Mouse (Mus musculus) MEL (cell line): Measurements from ENCODE around the gene Ppm1g.

ENCODE experiments used
- CHD2 ChIP-seq: IDR thresholded peaks from 2 replicates; pipeline ENCODE4 v1.6.1; 2011; ENCODE audit warnings: low read length, improper control_type of control experiment
- CTCF ChIP-seq, 3 experiments: IDR thresholded peaks in 2 of 3; conservative IDR thresholded peaks in 1 of 3; 2 replicates each; pipeline ENCODE4 v1.5.1; 2011 to 2012; ENCODE audit warnings: low read length in 3 of 3, low read depth in 2 of 3, mild to moderate bottlenecking in 2 of 3, improper control_type of control experiment in 1 of 3, inconsistent platforms in 1 of 3, mixed read lengths in 1 of 3, moderate library complexity in 1 of 3; ENCODE audit not compliant: control insufficient read depth in 1 of 3, insufficient read depth in 1 of 3, poor library complexity in 1 of 3, severe bottlenecking in 1 of 3
- E2F4 ChIP-seq: IDR thresholded peaks from 2 replicates; pipeline ENCODE4 v1.6.1; 2011; ENCODE audit warnings: low read depth, low read length, improper control_type of control experiment, borderline replicate concordance
- EP300 ChIP-seq, 2 experiments: IDR thresholded peaks; 2 replicates each; pipeline ENCODE4 v1.6.1; 2011; ENCODE audit warnings: improper control_type of control experiment in 2 of 2, low read length in 2 of 2, low read depth in 1 of 2, mild to moderate bottlenecking in 1 of 2
- KAT2A ChIP-seq: conservative IDR thresholded peaks from 2 replicates; pipeline ENCODE4 v1.6.1; 2012; ENCODE audit warnings: low read depth, low read length, improper control_type of control experiment, inconsistent platforms
- MAZ ChIP-seq: IDR thresholded peaks from 2 replicates; pipeline ENCODE4 v1.6.1; 2012; ENCODE audit warnings: low read depth, mild to moderate bottlenecking, inconsistent platforms, low read length, improper control_type of control experiment
- NELFE ChIP-seq: IDR thresholded peaks from 2 replicates; pipeline ENCODE4 v1.6.1; 2011; ENCODE audit warnings: low read depth, low read length, improper control_type of control experiment
- POLR2A ChIP-seq, 2 experiments: IDR thresholded peaks; 2 replicates each; pipeline ENCODE4 v1.6.1; 2011 to 2012; ENCODE audit warnings: low read length in 2 of 2, mild to moderate bottlenecking in 2 of 2, control low read depth in 1 of 2, improper control_type of control experiment in 1 of 2, low read depth in 1 of 2, moderate library complexity in 1 of 2; ENCODE audit not compliant: control insufficient read depth in 1 of 2, insufficient read depth in 1 of 2, poor library complexity in 1 of 2
- USF2 ChIP-seq, 2 experiments: IDR thresholded peaks; 2 replicates each; pipeline ENCODE4 v1.6.1; 2011 to 2012; ENCODE audit warnings: improper control_type of control experiment in 2 of 2, low read length in 2 of 2, borderline replicate concordance in 1 of 2, inconsistent platforms in 1 of 2, low read depth in 1 of 2, mild to moderate bottlenecking in 1 of 2; ENCODE audit not compliant: insufficient read depth in 1 of 2
- ZC3H11A ChIP-seq: IDR thresholded peaks from 2 replicates; pipeline ENCODE4 v1.6.1; 2012; ENCODE audit warnings: low read depth, mild to moderate bottlenecking, inconsistent platforms, low read length, improper control_type of control experiment

DNA sequence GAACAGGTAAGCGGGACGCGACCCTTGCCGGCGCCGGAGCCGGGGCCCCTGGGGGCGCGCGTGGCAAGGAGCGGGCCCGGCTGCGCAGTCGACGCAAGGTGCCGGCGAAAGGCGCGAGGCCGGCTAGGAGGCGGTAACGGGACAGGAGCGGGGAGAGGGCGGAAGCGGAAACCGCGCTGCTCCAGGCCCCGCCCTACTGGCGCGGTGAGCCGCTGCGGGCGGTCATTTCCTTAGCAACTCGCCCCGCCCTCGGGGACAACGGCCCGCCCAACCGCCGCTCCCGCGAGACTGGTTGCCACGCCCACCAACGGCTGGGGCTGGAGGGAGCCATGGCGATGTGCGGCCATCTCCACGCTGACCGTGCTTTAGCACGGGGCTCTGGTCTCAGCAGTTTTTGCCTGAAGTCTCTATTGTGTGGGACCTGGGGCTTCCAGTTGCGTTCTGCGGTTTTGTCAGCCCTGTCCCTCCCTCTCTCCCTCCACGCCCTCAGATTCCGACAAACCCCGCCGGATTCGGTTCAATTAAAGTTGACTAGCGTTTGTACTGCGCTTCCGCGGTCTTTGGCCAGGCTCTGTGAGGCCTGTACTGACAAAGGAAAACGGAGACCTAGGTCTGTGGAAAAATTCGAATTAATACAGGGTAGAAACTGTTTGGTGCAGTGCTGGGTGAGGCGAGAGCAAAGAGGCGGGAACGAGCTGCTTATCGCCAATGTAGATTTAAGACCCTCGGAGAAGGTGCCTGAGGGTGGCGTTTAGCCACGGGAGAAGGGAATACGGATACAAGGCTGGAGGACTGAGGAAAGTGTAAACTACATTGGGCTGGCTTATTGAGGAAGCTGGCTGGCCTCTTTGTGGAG is at the start of gene Ppm1g:
- TF ChIP-seq E2F4 (peak; percentile 80), MAZ (peak; percentile 77), CTCF (IDR thresholded peaks at IDR 0.05 in 2 of 3, conservative IDR thresholded peaks at IDR 0.05 in 1 of 3; ENCODE audit: control insufficient read depth in 1 of 3, insufficient read depth in 1 of 3, low read depth in 2 of 3, low read length in 3 of 3, poor library complexity in 1 of 3, severe bottlenecking in 1 of 3) (peak in 1 of 3 experiments; percentile 15; a peak in 1 of 6 replicates), POLR2A (IDR thresholded peaks at IDR 0.05; ENCODE audit: control insufficient read depth in 1 of 2, insufficient read depth in 1 of 2, low read depth in 1 of 2, low read length in 2 of 2, poor library complexity in 1 of 2) (peak; percentile 82 to 99), ZC3H11A (no peak), NELFE (peak; percentile 99), CHD2 (peak; percentile 94), USF2 (IDR thresholded peaks at IDR 0.05; ENCODE audit: borderline replicate concordance in 1 of 2, insufficient read depth in 1 of 2, low read depth in 1 of 2, low read length in 2 of 2) (no peak), KAT2A (peak; percentile 58; the same call in 1 of the 2 replicates), EP300 (IDR thresholded peaks at IDR 0.05; ENCODE audit: low read depth in 1 of 2, low read length in 2 of 2) (peak in 1 of 2 experiments; percentile 41; a peak in 2 of 4 replicates)
